22 mouse cellular contexts compared by ENCODE assay signal in the genomic region with DNA sequence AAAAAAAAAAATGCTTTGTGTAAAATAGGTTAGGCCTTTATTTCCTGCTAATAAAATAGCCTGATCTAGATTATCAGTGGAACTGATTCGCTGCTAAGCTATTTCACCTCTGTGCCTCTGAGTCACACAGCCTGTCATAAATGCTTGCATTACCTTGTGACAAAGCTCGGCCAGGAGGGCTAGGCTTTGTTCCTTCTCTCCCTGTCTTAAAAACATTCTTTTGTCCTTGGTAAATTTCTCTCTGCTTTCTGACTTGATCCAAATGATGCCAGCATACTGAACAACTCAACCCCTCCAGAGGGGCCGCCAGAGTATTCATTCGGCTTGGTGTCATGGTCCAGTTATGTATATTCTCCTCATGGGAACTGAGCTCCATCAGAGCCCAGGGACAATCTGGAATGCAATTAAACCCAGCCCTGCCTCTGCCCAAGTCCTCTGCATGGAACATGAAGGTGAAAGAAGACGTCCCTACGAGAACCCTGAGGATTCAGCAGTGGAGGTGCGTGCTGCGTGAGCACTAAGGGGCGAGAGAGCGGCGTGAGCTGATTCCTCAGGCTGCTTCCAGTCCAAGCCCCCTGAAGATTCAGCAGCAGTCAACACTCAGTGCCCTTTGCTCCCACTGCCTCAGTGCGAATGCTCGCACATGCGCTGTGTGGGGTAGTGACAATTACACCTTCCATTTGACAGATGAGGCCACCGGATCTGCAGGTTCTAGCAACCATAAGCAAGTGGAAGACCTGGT. TPM values are rescaled to one million over a fixed set of nuclear protein-coding genes. Genes with fewer than 3 reads are reported as not detected.
A peak's percentile ranks its signal among the peaks of the same experiment; 100 is the strongest.
DNase-seq lines count a peak whose midpoint lies in the region; ATAC-seq and TF ChIP-seq lines count a peak whose summit lies in the region.
"Had no signal": no experiment of that assay in that cellular context is flagged by ENCODE, and none has a peak within 500 bp of the region (broad histone marks: within the 10 kb centered on the region; RNA-seq: fewer than 3 reads in every experiment).

No protein-coding gene starts in this region.

- no peak overlapping the region for H3K4me3 ChIP-seq in kidney, embryonic 14.5 days (ENCODE audit: low read length)
- no peak overlapping the region for H3K4me3 ChIP-seq in embryonic fibroblast, embryonic 13.5 days (ENCODE audit: insufficient read depth, low read length)
- no peak overlapping the region for H3K4me3 ChIP-seq in stomach, embryonic 15.5 days (replicated peaks)
- H3K4me3 ChIP-seq in heart, adult 2 months, result no peak overlapping the region
- H3K4me3 ChIP-seq: forebrain, embryonic 13.5 days; heart, embryonic 12.5 days; hindbrain, embryonic 15.5 days; limb, embryonic 13.5 days; midbrain, embryonic 10.5 days; neural tube, embryonic 13.5 days had no signal

- WGBS in kidney, embryonic 14.5 days, result 74% methylated on average over 15 of the region's 15 CpGs
- 61% methylated on average over 15 of the region's 15 CpGs for WGBS in stomach, embryonic 15.5 days
- 85% methylated on average over 15 of the region's 15 CpGs for WGBS in heart, adult 2 months

- no peaks in the 10 kb centered on the region for H3K9me3 ChIP-seq in kidney, embryonic 14.5 days (ENCODE audit: control insufficient read depth, low read length)
- no peaks in the 10 kb centered on the region for H3K9me3 ChIP-seq in stomach, embryonic 15.5 days
- H3K9me3 ChIP-seq: forebrain, embryonic 13.5 days; heart, embryonic 12.5 days; hindbrain, embryonic 15.5 days; limb, embryonic 13.5 days; midbrain, embryonic 10.5 days; neural tube, embryonic 13.5 days had no signal

- DNase-seq in kidney, adult 11 months, result no peak
- peak; percentile 73 for DNase-seq in 3T3-L1 (ENCODE audit: low read depth, low spot score)
- DNase-seq in heart, adult 2 months, result no peak
- no peak for DNase-seq in lung, adult 18-20 months
- DNase-seq in ovary, postnatal 14 days (ENCODE audit: low spot score), result no peak
- DNase-seq: adrenal gland, adult 8-10 months; cerebellum, adult 11 months; cerebellum, postnatal 14 days; embryo, embryonic 11 days; layer of hippocampus, adult 9-11 months; lung, postnatal 14 days; thymus, adult 2 months had no signal

- H3K27me3 ChIP-seq in kidney, embryonic 14.5 days (ENCODE audit: control insufficient read depth, insufficient read depth, low read length), result no peaks in the 10 kb centered on the region
- H3K27me3 ChIP-seq in stomach, embryonic 15.5 days (replicated peaks), result no peaks in the 10 kb centered on the region
- no peaks in the 10 kb centered on the region for H3K27me3 ChIP-seq in heart, adult 2 months (ENCODE audit: control insufficient read depth, insufficient read depth, low read length)
- H3K27me3 ChIP-seq: forebrain, embryonic 13.5 days; heart, embryonic 12.5 days; limb, embryonic 13.5 days; neural tube, embryonic 13.5 days had no signal

- H3K36me3 ChIP-seq in kidney, embryonic 14.5 days (ENCODE audit: control insufficient read depth, insufficient read depth, low read length), result no peaks in the 10 kb centered on the region
- H3K36me3 ChIP-seq in stomach, embryonic 15.5 days, result no peaks in the 10 kb centered on the region
- no peaks in the 10 kb centered on the region; the same call in 1 of the 2 replicates for H3K36me3 ChIP-seq in heart, adult 2 months (ENCODE audit: control insufficient read depth, insufficient read depth, low read length)
- H3K36me3 ChIP-seq: heart, embryonic 12.5 days; hindbrain, embryonic 15.5 days; limb, embryonic 13.5 days; midbrain, embryonic 10.5 days; neural tube, embryonic 13.5 days had no signal

- no peak for ATAC-seq in kidney, embryonic 14.5 days (ENCODE audit: low FRiP score, low TSS enrichment)
- ATAC-seq in stomach, embryonic 15.5 days (ENCODE audit: insufficient read depth, low FRiP score, low read depth), result no peak
- ATAC-seq: forebrain, embryonic 13.5 days had no signal

- TF ChIP-seq POLR2A in embryonic fibroblast, embryonic 13.5 days (IDR thresholded peaks at IDR 0.05; ENCODE audit: low read depth, low read length), result no peak
- TF ChIP-seq POLR2A in heart, adult 2 months (IDR thresholded peaks at IDR 0.05; ENCODE audit: insufficient read depth, low read depth, low read length), result no peak

- TF ChIP-seq EP300 in heart, adult 2 months (IDR thresholded peaks at IDR 0.05; ENCODE audit: insufficient read depth, low read depth, low read length), result no peak

- intact Hi-C loops in heart, adult 2 months (cut with DNase I), result no loop called here

- no peaks in the 10 kb centered on the region for H3K79me2 ChIP-seq in heart, adult 2 months (replicated peaks; ENCODE audit: control insufficient read depth, insufficient read depth, low read length)

- TF ChIP-seq CTCF in embryonic fibroblast, embryonic 13.5 days (IDR thresholded peaks at IDR 0.05; ENCODE audit: borderline replicate concordance, insufficient read depth, low read length), result no peak
- no peak for TF ChIP-seq CTCF in heart, adult 2 months (IDR thresholded peaks at IDR 0.05)

- peaks cover 27% of the 10 kb centered on the region for H3K4me1 ChIP-seq in kidney, embryonic 14.5 days (ENCODE audit: control insufficient read depth, insufficient read depth, low read length)
- peaks cover 43% of the 10 kb centered on the region for H3K4me1 ChIP-seq in embryonic fibroblast, embryonic 13.5 days (ENCODE audit: control insufficient read depth, insufficient read depth, low read length)
- H3K4me1 ChIP-seq in stomach, embryonic 15.5 days, result peaks cover 32% of the 10 kb centered on the region
- H3K4me1 ChIP-seq in heart, adult 2 months (ENCODE audit: control insufficient read depth, insufficient read depth, low read length), result peaks cover 7% of the 10 kb centered on the region
- H3K4me1 ChIP-seq: forebrain, embryonic 13.5 days; hindbrain, embryonic 15.5 days; neural tube, embryonic 13.5 days had no signal

- no peak overlapping the region for H3K9ac ChIP-seq in kidney, embryonic 14.5 days (ENCODE audit: low read depth, low read length)
- no peak overlapping the region for H3K9ac ChIP-seq in stomach, embryonic 15.5 days
- no peak overlapping the region for H3K9ac ChIP-seq in heart, adult 2 months (ENCODE audit: low read depth, low read length)
- H3K9ac ChIP-seq: forebrain, embryonic 13.5 days; heart, embryonic 12.5 days; hindbrain, embryonic 15.5 days; limb, embryonic 13.5 days; liver, embryonic 14.5 days; neural tube, embryonic 13.5 days had no signal

- H3K27ac ChIP-seq in kidney, embryonic 14.5 days (ENCODE audit: low read depth, low read length), result peak overlapping the region; percentile 67
- peak overlapping the region; percentile 82 for H3K27ac ChIP-seq in embryonic fibroblast, embryonic 13.5 days (ENCODE audit: insufficient read depth, low read length)
- peak overlapping the region; percentile 85 for H3K27ac ChIP-seq in stomach, embryonic 15.5 days
- H3K27ac ChIP-seq in heart, adult 2 months, result no peak overlapping the region
- H3K27ac ChIP-seq: forebrain, embryonic 13.5 days; hindbrain, embryonic 15.5 days; limb, embryonic 13.5 days; liver, embryonic 14.5 days; midbrain, embryonic 10.5 days; neural tube, embryonic 13.5 days had no signal

- H3K4me2 ChIP-seq in kidney, embryonic 14.5 days (replicated peaks; ENCODE audit: low read depth, low read length), result no peak overlapping the region
- H3K4me2 ChIP-seq in stomach, embryonic 15.5 days, result no peak overlapping the region
- H3K4me2 ChIP-seq: forebrain, embryonic 13.5 days; heart, embryonic 12.5 days; hindbrain, embryonic 15.5 days; limb, embryonic 13.5 days; neural tube, embryonic 13.5 days had no signal

RNA-seq across cellular contexts. Expression of a gene that starts 10.2 kb away (rescaled TPM):
- polyA plus RNA-seq in kidney, embryonic 14.5 days (2014; fragmentation: Nextera tagmentation; extraction: Ambion mirVana), result 14.5 and 17.1 TPM in 2 replicates
- polyA plus RNA-seq in embryonic fibroblast, embryonic 13.5 days (2011; ENCODE audit: insufficient read length, low read depth, missing spikeins), result 228 and 282 TPM in 2 replicates
- polyA plus RNA-seq in stomach, embryonic 15.5 days (2015; fragmentation: Nextera tagmentation; extraction: Ambion mirVana), result 14.1 and 15.9 TPM in 2 replicates
- total RNA-seq in heart, adult 2 months (2021), result 1 to 10 TPM; 8.4 to 8.9 TPM
- 6.2 and 6.5 TPM in 2 replicates for polyA plus RNA-seq in heart, adult 2 months (2012; rRNA removed)

RNA-seq across cellular contexts. Expression of a gene that starts 21.6 kb away (rescaled TPM):
- 28.1 and 33.0 TPM in 2 replicates for polyA plus RNA-seq in kidney, embryonic 14.5 days (2014; fragmentation: Nextera tagmentation; extraction: Ambion mirVana)
- 17.4 and 24.0 TPM in 2 replicates for polyA plus RNA-seq in embryonic fibroblast, embryonic 13.5 days (2011; ENCODE audit: insufficient read length, low read depth, missing spikeins)
- polyA plus RNA-seq in stomach, embryonic 15.5 days (2015; fragmentation: Nextera tagmentation; extraction: Ambion mirVana), result 25.9 and 26.7 TPM in 2 replicates
- under 1 TPM; 0.27 to 0.44 TPM for total RNA-seq in heart, adult 2 months (2021)
- 0.18 and 0.20 TPM in 2 replicates for polyA plus RNA-seq in heart, adult 2 months (2012; rRNA removed)

Comparison
In these comparisons a context has a peak if more than half of its experiments do, and no peak if none do; other contexts are left out.
1. RNA of a gene that starts 10.2 kb away (polyA plus RNA-seq): 228 to 282 TPM in embryonic fibroblast, embryonic 13.5 days; 14.5 to 17.1 TPM in kidney, embryonic 14.5 days, 14.1 to 15.9 TPM in stomach, embryonic 15.5 days and 6.2 to 6.5 TPM in heart, adult 2 months; every median in the first group is over 10 times any median in the second.
2. RNA of a gene that starts 21.6 kb away (polyA plus RNA-seq): 28.1 to 33.0 TPM in kidney, embryonic 14.5 days, 25.9 to 26.7 TPM in stomach, embryonic 15.5 days and 17.4 to 24.0 TPM in embryonic fibroblast, embryonic 13.5 days; 0.18 to 0.20 TPM in heart, adult 2 months; every median in the first group is over 10 times any median in the second.